Mouse (Mus musculus) heart, embryonic 16.5 days (tissue): Measurements from ENCODE around the gene Ddx4. TPM values are rescaled to one million over a fixed set of nuclear protein-coding genes. Genes with fewer than 3 reads are reported as not detected.
"Not testable (repeated sequence)": the region's sequence is repeated elsewhere in the genome, so short reads cannot be mapped to it uniquely, and the experiment has no call there.

ENCODE experiments used
- ATAC-seq: fragments of 200-750 bp; cut with Nextera tagmentation; replicated peaks from 2 replicates; pipeline ENCODE4 v1.8.0; 2017; ENCODE audit warnings: moderate number of reproducible peaks; ENCODE audit not compliant: insufficient read depth, low FRiP score; ENCODE audit errors: extremely low read depth
- H3K27ac ChIP-seq: fragments of 300-500 bp; sonication (generic); 2 replicates; pipeline ENCODE4 v1.5.1; 2014; ENCODE audit warnings: mild to moderate bottlenecking, low read length, control low read depth, moderate library complexity
- H3K27me3 ChIP-seq: fragments of 300-500 bp; sonication (generic); 2 replicates; pipeline ENCODE4 v1.6.1; 2014; ENCODE audit warnings: low read length, mixed read lengths; ENCODE audit not compliant: control insufficient read depth, insufficient read depth
- H3K36me3 ChIP-seq: fragments of 300-500 bp; sonication (generic); 2 replicates; pipeline ENCODE4 v1.6.1; 2014; ENCODE audit not compliant: control insufficient read depth, insufficient read depth
- H3K4me1 ChIP-seq: fragments of 300-500 bp; sonication (generic); 2 replicates; pipeline ENCODE4 v1.6.1; 2014; ENCODE audit warnings: low read length, mixed read lengths; ENCODE audit not compliant: control insufficient read depth, insufficient read depth
- H3K4me2 ChIP-seq: fragments of 300-500 bp; sonication (generic); 2 replicates; pipeline ENCODE4 v1.6.1; 2014; ENCODE audit warnings: low read depth, mild to moderate bottlenecking, control low read depth, low read length
- H3K4me3 ChIP-seq: fragments of 300-500 bp; sonication (generic); 2 replicates; pipeline ENCODE4 v1.5.1; 2014; ENCODE audit warnings: mild to moderate bottlenecking, control low read depth, low read length
- H3K9ac ChIP-seq: fragments of 300-500 bp; sonication (generic); 2 replicates; pipeline ENCODE4 v1.6.1; 2014; ENCODE audit warnings: low read length, control low read depth
- H3K9me3 ChIP-seq: fragments of 300-500 bp; sonication (generic); replicated peaks from 2 replicates; pipeline ENCODE4 v1.6.1; 2016; ENCODE audit warnings: low read length; ENCODE audit not compliant: control insufficient read depth
- WGBS: fragments of 180-500 bp; shearing (Covaris S2); extraction: QIAGEN DNeasy Blood & Tissue Kit; methylation state at CpG from one replicate; pipeline ENCODE4 v1.1.7; 2014; 5-methylcytosine and 5-hydroxymethylcytosine counted together
- polyA plus RNA-seq: library from polyadenylated mRNA; unstranded; fragments of >200 nt; fragmentation: Nextera tagmentation; extraction: Ambion mirVana; gene quantifications from 2 replicates; pipeline ENCODE4 v1.2.1, GENCODE M21; 2015

Gene Ddx4
- polyA plus RNA-seq, 1 experiment from 2014 or later: 0.58 TPM

DNA sequence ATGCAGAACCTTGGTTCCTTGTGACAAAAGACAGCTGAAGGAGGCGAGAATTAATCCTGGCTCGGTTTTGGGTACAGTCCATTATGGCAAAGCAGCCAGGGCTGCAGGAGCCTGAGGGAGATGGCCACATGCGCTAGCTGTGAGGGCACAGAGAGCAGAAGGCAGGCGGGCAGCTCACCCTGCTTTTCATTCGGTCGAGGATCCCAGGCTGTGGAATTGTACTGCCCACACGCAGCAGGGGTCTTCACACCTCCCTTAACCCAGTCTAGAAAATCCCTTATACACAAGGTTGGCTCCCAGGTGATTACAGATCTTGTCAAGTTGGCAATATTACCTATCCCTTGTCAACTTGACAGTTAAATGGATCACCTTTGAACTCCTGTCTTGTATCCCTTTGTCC lies 28.6 kb downstream of the Ddx4 start:
- H3K4me3 ChIP-seq: no peak overlapping the region
- no peaks in the 10 kb centered on the region for H3K27me3 ChIP-seq
- no peak overlapping the region for H3K27ac ChIP-seq
- H3K9ac ChIP-seq: no peak overlapping the region
- no peak overlapping the region for H3K4me2 ChIP-seq
- H3K36me3 ChIP-seq: no peaks in the 10 kb centered on the region
- 57% methylated on average over 7 of the region's 7 CpGs for WGBS
- no peaks in the 10 kb centered on the region for H3K9me3 ChIP-seq
- ATAC-seq: no peak
- no peaks in the 10 kb centered on the region for H3K4me1 ChIP-seq

DNA sequence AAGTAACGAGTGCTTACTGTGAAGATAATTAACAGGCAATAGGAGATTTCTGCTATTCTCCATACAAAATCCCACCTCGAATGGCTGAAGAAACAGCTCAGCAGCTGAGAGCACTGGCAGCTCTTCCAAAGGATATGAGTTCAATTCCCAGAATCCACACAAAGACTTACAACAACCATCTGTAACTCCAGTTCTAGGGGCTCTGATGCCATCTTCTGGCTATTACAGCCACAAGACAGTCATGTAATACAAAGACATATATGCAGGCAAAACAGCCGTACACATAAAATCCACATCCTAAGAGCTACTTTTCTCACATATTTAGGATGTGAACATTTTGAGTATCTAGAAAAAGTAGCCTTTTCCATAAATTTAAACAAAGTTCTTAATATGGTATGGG lies 30.7 kb downstream of the Ddx4 start:
- Histone ChIP-seq H3K36me3 (no peaks in the 10 kb centered on the region), H3K27ac (no peak overlapping the region), H3K9ac (no peak overlapping the region), H3K9me3 (no peaks in the 10 kb centered on the region), H3K4me2 (no peak overlapping the region), H3K4me1 (no peaks in the 10 kb centered on the region), H3K27me3 (no peaks in the 10 kb centered on the region), H3K4me3 (no peak overlapping the region)
- 75% methylated on average over 3 of the region's 3 CpGs for WGBS
- ATAC-seq: no peak

DNA sequence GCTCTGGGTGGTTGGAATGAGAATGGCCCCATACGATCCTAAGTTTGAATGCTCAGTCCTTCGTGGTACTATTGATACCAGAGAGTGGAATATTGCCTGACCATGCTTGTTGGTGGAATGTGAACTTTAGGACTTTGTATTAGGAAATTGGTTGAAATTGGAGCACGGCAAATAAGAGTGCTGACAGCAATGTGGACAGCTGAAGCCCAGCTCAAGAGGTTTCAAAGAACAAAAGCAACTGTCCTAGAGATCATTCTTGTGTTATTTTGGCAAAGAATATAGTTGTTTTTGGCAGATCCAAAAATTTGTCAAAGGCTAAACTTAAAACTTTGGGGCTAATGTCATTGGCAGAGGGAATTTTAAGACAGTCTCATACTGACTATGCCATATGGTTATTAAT lies 43.7 kb downstream of the Ddx4 start:
- Histone ChIP-seq H3K4me2 (no peak overlapping the region), H3K36me3 (no peaks in the 10 kb centered on the region), H3K9ac (no peak overlapping the region), H3K27ac (no peak overlapping the region), H3K27me3 (no peaks in the 10 kb centered on the region), H3K4me1 (no peaks in the 10 kb centered on the region), H3K9me3 (no peaks in the 10 kb centered on the region), H3K4me3 (no peak overlapping the region)
- WGBS: 82% methylated on average over 3 of the region's 3 CpGs
- no peak for ATAC-seq

DNA sequence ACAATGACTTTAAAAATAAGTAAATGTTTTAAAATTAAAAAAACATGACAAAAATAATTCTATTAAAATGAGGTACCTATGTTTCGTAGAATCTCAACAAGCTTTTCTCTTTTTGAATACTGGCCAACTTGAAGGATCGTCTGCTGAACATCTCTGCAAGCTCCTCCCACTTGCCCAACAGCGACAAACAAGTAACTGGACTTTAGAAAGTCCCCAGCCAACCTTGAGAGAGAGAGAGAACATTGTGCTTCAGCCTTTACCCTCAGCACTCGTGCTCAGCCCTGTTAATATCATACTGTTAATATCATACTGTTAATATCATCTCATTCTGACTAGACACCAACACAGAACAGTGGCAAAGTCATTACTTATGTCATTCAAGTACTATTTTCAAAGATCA lies 47.9 kb downstream of the Ddx4 start:
- H3K4me3 ChIP-seq: no peak overlapping the region
- no peaks in the 10 kb centered on the region for H3K4me1 ChIP-seq
- no peaks in the 10 kb centered on the region for H3K36me3 ChIP-seq
- no peak overlapping the region for H3K27ac ChIP-seq
- H3K27me3 ChIP-seq: no peaks in the 10 kb centered on the region
- ATAC-seq: no peak
- H3K4me2 ChIP-seq: no peak overlapping the region
- no peaks in the 10 kb centered on the region for H3K9me3 ChIP-seq
- 48% methylated on average over 4 of the region's 4 CpGs for WGBS
- no peak overlapping the region for H3K9ac ChIP-seq

DNA sequence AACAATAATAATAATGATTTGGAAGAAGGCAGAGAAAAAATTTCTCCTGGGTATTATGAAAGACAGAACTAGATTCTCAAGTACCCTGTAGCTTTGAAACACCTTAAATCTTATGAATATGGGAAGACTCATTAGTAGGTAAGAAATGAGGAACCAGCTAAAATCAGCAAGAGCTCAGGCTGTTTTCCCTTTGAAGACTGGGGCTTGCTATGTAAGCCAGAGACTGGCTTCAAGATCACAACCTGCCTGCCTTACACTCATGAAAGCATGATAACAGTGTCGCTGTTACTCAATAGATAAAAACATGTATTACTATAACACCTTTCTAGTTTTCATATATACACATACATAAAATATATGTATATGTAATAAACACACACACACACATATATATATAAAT lies 48.4 kb downstream of the Ddx4 start:
- H3K36me3 ChIP-seq: no peaks in the 10 kb centered on the region
- no peak overlapping the region for H3K4me3 ChIP-seq
- no peak overlapping the region for H3K4me2 ChIP-seq
- no peaks in the 10 kb centered on the region for H3K9me3 ChIP-seq
- no peak overlapping the region for H3K27ac ChIP-seq
- WGBS: 71% methylated on average over 1 of the region's 1 CpGs
- no peaks in the 10 kb centered on the region for H3K27me3 ChIP-seq
- H3K9ac ChIP-seq: no peak overlapping the region
- no peak for ATAC-seq
- H3K4me1 ChIP-seq: no peaks in the 10 kb centered on the region

DNA sequence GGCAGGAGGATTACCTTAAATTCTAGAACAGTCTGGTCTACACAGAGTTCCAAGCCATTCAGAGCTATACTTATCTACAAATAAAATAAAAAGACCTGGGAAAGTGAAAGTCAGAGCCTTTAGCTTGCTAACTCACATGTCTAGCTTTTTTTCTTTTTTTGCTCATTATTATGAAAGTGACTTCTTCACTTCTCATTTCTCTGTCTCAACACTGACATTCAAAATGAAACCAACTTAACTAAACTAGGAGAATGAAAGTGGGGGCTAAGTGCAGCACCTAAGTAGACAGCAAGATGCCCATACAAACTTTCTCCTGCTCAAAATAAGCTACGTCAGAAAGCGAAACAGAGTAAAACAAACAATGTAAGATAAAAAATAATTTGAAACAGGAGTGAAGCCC lies 49.7 kb downstream of the Ddx4 start:
- WGBS: 85% methylated on average over 2 of the region's 2 CpGs
- H3K9me3 ChIP-seq: no peaks in the 10 kb centered on the region
- H3K27ac ChIP-seq: no peak overlapping the region
- no peak overlapping the region for H3K4me2 ChIP-seq
- no peaks in the 10 kb centered on the region for H3K4me1 ChIP-seq
- H3K4me3 ChIP-seq: no peak overlapping the region
- H3K27me3 ChIP-seq: no peaks in the 10 kb centered on the region
- H3K36me3 ChIP-seq: no peaks in the 10 kb centered on the region
- ATAC-seq: no peak
- H3K9ac ChIP-seq: no peak overlapping the region

DNA sequence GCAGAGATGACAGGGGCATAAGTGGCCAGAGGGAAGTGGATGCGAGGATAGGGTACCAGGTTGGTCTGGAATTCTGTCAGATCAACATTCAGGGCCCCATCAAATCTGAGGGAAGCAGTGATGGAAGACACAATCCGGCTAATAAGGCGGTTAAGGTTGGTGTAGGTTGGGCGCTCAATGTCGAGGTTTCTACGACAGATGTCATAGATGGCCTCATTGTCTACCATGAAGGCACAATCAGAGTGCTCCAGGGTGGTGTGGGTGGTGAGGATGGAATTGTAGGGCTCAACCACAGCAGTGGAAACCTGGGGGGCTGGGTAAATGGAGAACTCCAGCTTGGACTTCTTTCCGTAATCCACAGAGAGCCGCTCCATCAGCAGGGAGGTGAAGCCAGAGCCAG lies 58.0 kb downstream of the Ddx4 start, which contains the start of gene Il31ra:
Gene Il31ra (minus strand): TSS at position 101 of the 400 bp plus-strand sequence.
- not testable (repeated sequence) for H3K27me3 ChIP-seq, H3K9ac ChIP-seq, H3K4me3 ChIP-seq, H3K9me3 ChIP-seq, ATAC-seq, H3K27ac ChIP-seq, H3K36me3 ChIP-seq, H3K4me2 ChIP-seq, H3K4me1 ChIP-seq
- WGBS: 86% methylated on average over 6 of the region's 8 CpGs

DNA sequence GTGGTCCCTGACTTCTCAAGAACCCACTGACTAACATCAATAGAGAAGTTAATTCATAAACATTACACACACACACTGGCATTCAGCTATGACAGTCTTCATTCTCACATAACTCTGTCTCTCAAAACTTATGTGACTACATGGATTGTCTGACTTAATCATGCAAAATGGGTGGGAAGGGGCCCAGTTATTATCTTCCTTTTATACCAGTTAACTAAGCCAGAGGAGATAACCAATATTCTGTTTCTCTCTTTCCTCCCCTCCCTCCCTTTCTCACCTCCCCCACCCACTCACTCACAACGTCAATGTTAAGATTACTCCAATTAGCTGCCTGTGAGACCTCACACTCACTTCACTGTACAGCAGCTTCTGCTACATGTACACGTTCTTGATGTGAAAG lies 62.0 kb downstream of the Ddx4 start:
- Histone ChIP-seq H3K36me3 (no peaks in the 10 kb centered on the region), H3K27me3 (no peaks in the 10 kb centered on the region), H3K4me1 (no peaks in the 10 kb centered on the region), H3K9ac (no peak overlapping the region), H3K4me3 (no peak overlapping the region), H3K27ac (no peak overlapping the region), H3K4me2 (no peak overlapping the region), H3K9me3 (no peaks in the 10 kb centered on the region)
- 22% methylated on average over 2 of the region's 2 CpGs for WGBS
- no peak for ATAC-seq

DNA sequence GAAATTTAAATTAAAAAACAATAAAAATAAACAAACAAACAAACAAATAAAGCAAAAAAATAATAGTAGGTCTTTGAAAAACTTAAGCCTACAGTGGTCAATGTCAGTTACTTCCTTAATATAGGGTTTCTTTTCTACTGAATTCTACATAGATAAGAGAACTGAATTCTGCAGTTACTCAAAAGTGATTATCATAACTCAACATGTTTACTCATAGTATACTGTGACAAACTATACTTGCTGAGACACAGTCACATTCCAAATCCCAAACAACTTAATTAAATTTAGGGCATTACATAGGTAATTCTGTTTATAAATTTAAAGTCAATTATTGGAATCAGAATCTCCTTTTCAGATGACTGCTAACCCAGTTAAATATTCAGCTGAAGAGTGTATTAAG lies 62.6 kb downstream of the Ddx4 start:
- Histone ChIP-seq H3K36me3 (no peaks in the 10 kb centered on the region), H3K4me2 (no peak overlapping the region), H3K27me3 (no peaks in the 10 kb centered on the region), H3K27ac (no peak overlapping the region), H3K4me3 (no peak overlapping the region), H3K9ac (no peak overlapping the region), H3K4me1 (no peaks in the 10 kb centered on the region), H3K9me3 (no peaks in the 10 kb centered on the region)
- ATAC-seq: no peak
